Mouse (Mus musculus) erythroblast, embryonic 14.5 days (primary cell): Measurements from ENCODE around the gene Nfe2.

Experiments used
- GATA1 ChIP-seq: IDR thresholded peaks from 2 replicates; pipeline ENCODE4 v1.6.1; 2012; ENCODE audit warnings: low read length, inconsistent platforms, mixed read lengths
- TAL1 ChIP-seq: IDR thresholded peaks from 3 replicates; pipeline ENCODE4 v1.6.1; 2012; ENCODE audit warnings: low read length, inconsistent platforms, mixed read lengths

DNA sequence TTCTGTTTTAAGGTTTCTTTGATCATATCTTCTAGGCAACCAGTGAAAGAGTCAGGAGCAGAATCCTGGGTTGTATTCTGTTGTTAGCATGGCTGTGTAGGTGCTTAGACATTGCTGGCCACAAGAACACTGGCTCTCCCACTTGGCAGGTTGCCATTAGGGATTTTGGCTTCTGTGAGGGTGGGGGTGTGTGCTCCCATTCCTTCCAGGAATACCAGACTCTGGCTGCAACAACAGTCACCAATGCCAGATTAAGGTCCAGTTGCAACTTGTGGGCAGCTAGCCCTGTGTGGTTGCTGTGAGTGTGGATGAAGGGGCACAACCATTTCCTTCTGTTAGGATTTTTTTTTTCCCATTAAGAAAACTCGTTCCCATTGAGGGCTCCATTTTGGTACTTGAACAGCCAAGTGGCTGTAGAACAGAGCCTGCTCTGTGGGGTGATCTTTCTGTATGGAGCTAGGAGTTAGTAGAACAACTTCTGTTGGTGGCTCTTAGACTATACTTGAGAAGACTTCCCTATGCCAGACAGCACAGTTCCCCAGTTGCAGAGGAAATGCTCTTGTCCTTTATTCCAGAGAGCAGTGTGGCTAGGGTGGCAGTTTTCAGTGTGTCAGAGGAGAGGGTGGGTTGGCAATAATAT lies 27.7 kb upstream of the Nfe2 start:
- TF ChIP-seq GATA1 (no peak), TAL1 (no peak)
